Mouse (Mus musculus): ENCODE measurements around the gene Tmem210.

DNA sequence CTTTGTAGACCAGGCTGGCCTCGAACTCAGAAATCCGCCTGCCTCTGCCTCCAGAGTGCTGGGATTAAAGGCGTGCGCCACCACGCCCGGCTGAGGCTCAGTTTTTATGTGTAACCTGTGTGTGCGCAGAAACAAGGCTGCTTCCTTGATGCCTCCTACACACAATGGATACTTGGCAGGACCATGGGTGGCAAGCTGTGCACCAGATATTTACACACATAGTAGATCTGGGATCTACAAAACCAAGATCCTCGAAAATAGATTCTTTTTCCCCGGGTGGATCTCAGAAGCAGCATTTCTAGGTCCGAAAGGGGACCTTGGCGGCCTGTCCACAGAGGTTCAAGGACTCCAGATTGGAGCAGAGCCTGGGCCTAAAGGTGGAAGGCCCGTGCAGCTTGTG is 26.1 kb upstream of the Tmem210 start:
- no peak for TF ChIP-seq CTCF (conservative IDR thresholded peaks at IDR 0.05; ENCODE audit: insufficient read depth, insufficient read length, low read depth, low read length)
- no peak for TF ChIP-seq POLR2A (IDR thresholded peaks at IDR 0.05; ENCODE audit: low read depth, low read length)
